Mouse (Mus musculus): ENCODE measurements around the gene Mta3. TPM values are rescaled to one million over a fixed set of nuclear protein-coding genes. Genes with fewer than 3 reads are reported as not detected.

Mta3 gene
- polyA plus RNA-seq, 1 experiment: 162 TPM

GRCm38 (mm10) chr17:83737775-83738174 lies 31.8 kb downstream of the Mta3 start:
- H3K9ac ChIP-seq (ENCODE audit: low read depth, poor library complexity, severe bottlenecking): no peak overlapping the region
- no peak for TF ChIP-seq CTCF (IDR thresholded peaks at IDR 0.05; ENCODE audit: low read depth, low read length)
- no peak for TF ChIP-seq POLR2A (IDR thresholded peaks at IDR 0.05; ENCODE audit: insufficient read depth, low read length)
- no peak for TF ChIP-seq EP300 (IDR thresholded peaks at IDR 0.05; ENCODE audit: insufficient read depth, low read depth, low read length)
- H3K27ac ChIP-seq (ENCODE audit: insufficient read depth, low read length): no peak overlapping the region
- no peaks in the 10 kb centered on the region for H3K9me3 ChIP-seq (replicated peaks; ENCODE audit: control insufficient read depth, insufficient read depth, low read length, poor library complexity, severe bottlenecking)
- no peak overlapping the region for H3K4me3 ChIP-seq (ENCODE audit: low read depth, low read length)
- peaks cover 7% of the 10 kb centered on the region for H3K4me1 ChIP-seq (ENCODE audit: control insufficient read depth, insufficient read depth, low read length)
- H3K36me3 ChIP-seq (ENCODE audit: control insufficient read depth, insufficient read depth, low read length, poor library complexity, severe bottlenecking): peaks cover 6% of the 10 kb centered on the region
- no peaks in the 10 kb centered on the region for H3K27me3 ChIP-seq (ENCODE audit: control insufficient read depth, insufficient read depth, low read length, poor library complexity, severe bottlenecking)

- Histone ChIP-seq H3K4me3 (ENCODE audit: low read depth, low read length) (no peak overlapping the region), H3K27ac (ENCODE audit: insufficient read depth, low read length) (no peak overlapping the region), H3K27me3 (ENCODE audit: control insufficient read depth, insufficient read depth, low read length, poor library complexity, severe bottlenecking) (no peaks in the 10 kb centered on the region), H3K4me1 (ENCODE audit: control insufficient read depth, insufficient read depth, low read length) (peaks cover 7% of the 10 kb centered on the region), H3K36me3 (ENCODE audit: control insufficient read depth, insufficient read depth, low read length, poor library complexity, severe bottlenecking) (peaks cover 10% of the 10 kb centered on the region), H3K9ac (ENCODE audit: low read depth, poor library complexity, severe bottlenecking) (no peak overlapping the region), H3K9me3 (replicated peaks; ENCODE audit: control insufficient read depth, insufficient read depth, low read length, poor library complexity, severe bottlenecking) (peaks cover 12% of the 10 kb centered on the region)
- TF ChIP-seq EP300 (IDR thresholded peaks at IDR 0.05; ENCODE audit: insufficient read depth, low read depth, low read length) (no peak), CTCF (IDR thresholded peaks at IDR 0.05; ENCODE audit: low read depth, low read length) (no peak), POLR2A (IDR thresholded peaks at IDR 0.05; ENCODE audit: insufficient read depth, low read length) (no peak)
Observed at GRCm38 (mm10) chr17:83740135-83740676, 34.2 kb downstream of the Mta3 start.

- Histone ChIP-seq H3K36me3 (ENCODE audit: control insufficient read depth, insufficient read depth, low read length, poor library complexity, severe bottlenecking) (peaks cover 10% of the 10 kb centered on the region), H3K9ac (ENCODE audit: low read depth, poor library complexity, severe bottlenecking) (no peak overlapping the region), H3K27ac (ENCODE audit: insufficient read depth, low read length) (no peak overlapping the region), H3K9me3 (replicated peaks; ENCODE audit: control insufficient read depth, insufficient read depth, low read length, poor library complexity, severe bottlenecking) (peaks cover 15% of the 10 kb centered on the region), H3K27me3 (ENCODE audit: control insufficient read depth, insufficient read depth, low read length, poor library complexity, severe bottlenecking) (no peaks in the 10 kb centered on the region), H3K4me3 (ENCODE audit: low read depth, low read length) (no peak overlapping the region), H3K4me1 (ENCODE audit: control insufficient read depth, insufficient read depth, low read length) (peaks cover 2% of the 10 kb centered on the region)
- TF ChIP-seq POLR2A (IDR thresholded peaks at IDR 0.05; ENCODE audit: insufficient read depth, low read length): no peak
- no peak for TF ChIP-seq EP300 (IDR thresholded peaks at IDR 0.05; ENCODE audit: insufficient read depth, low read depth, low read length)
- TF ChIP-seq CTCF (IDR thresholded peaks at IDR 0.05; ENCODE audit: low read depth, low read length): no peak
Observed at GRCm38 (mm10) chr17:83741243-83741642, 35.3 kb downstream of the Mta3 start.

GRCm38 (mm10) chr17:83744231-83744824 lies 38.4 kb downstream of the Mta3 start:
- Histone ChIP-seq H3K9me3 (replicated peaks; ENCODE audit: control insufficient read depth, insufficient read depth, low read length, poor library complexity, severe bottlenecking) (peaks cover 15% of the 10 kb centered on the region), H3K9ac (ENCODE audit: low read depth, poor library complexity, severe bottlenecking) (no peak overlapping the region), H3K4me1 (ENCODE audit: control insufficient read depth, insufficient read depth, low read length) (peaks cover 4% of the 10 kb centered on the region), H3K27me3 (ENCODE audit: control insufficient read depth, insufficient read depth, low read length, poor library complexity, severe bottlenecking) (no peaks in the 10 kb centered on the region), H3K4me3 (ENCODE audit: low read depth, low read length) (no peak overlapping the region), H3K36me3 (ENCODE audit: control insufficient read depth, insufficient read depth, low read length, poor library complexity, severe bottlenecking) (peaks cover 5% of the 10 kb centered on the region; the same call in 1 of the 2 replicates), H3K27ac (ENCODE audit: insufficient read depth, low read length) (no peak overlapping the region)
- no peak for TF ChIP-seq POLR2A (IDR thresholded peaks at IDR 0.05; ENCODE audit: insufficient read depth, low read length)
- TF ChIP-seq EP300 (IDR thresholded peaks at IDR 0.05; ENCODE audit: insufficient read depth, low read depth, low read length): no peak
- no peak for TF ChIP-seq CTCF (IDR thresholded peaks at IDR 0.05; ENCODE audit: low read depth, low read length)

GRCm38 (mm10) chr17:83747405-83748160 lies 41.6 kb downstream of the Mta3 start:
- Histone ChIP-seq H3K27me3 (ENCODE audit: control insufficient read depth, insufficient read depth, low read length, poor library complexity, severe bottlenecking) (no peaks in the 10 kb centered on the region), H3K27ac (ENCODE audit: insufficient read depth, low read length) (peak overlapping the region; percentile 52; the same call in 1 of the 2 replicates), H3K4me3 (ENCODE audit: low read depth, low read length) (no peak overlapping the region), H3K9ac (ENCODE audit: low read depth, poor library complexity, severe bottlenecking) (no peak overlapping the region), H3K4me1 (ENCODE audit: control insufficient read depth, insufficient read depth, low read length) (peaks cover 7% of the 10 kb centered on the region), H3K9me3 (replicated peaks; ENCODE audit: control insufficient read depth, insufficient read depth, low read length, poor library complexity, severe bottlenecking) (peaks cover 15% of the 10 kb centered on the region), H3K36me3 (ENCODE audit: control insufficient read depth, insufficient read depth, low read length, poor library complexity, severe bottlenecking) (peaks cover 3% of the 10 kb centered on the region; the same call in 1 of the 2 replicates)
- no peak for TF ChIP-seq POLR2A (IDR thresholded peaks at IDR 0.05; ENCODE audit: insufficient read depth, low read length)
- TF ChIP-seq EP300 (IDR thresholded peaks at IDR 0.05; ENCODE audit: insufficient read depth, low read depth, low read length): no peak
- TF ChIP-seq CTCF (IDR thresholded peaks at IDR 0.05; ENCODE audit: low read depth, low read length): no peak

Measured in ES-Bruce4 (cell line).